Mouse (Mus musculus) cerebral cortex, adult 2 months (tissue): ENCODE results near the gene Ndufs2.

Experiments
- WGBS: fragments of 180-500 bp; shearing (Covaris S2); methylation state at CpG from one replicate; pipeline ENCODE4 v1.1.7; 2018; 5-methylcytosine and 5-hydroxymethylcytosine counted together

The Ndufs2 gene

DNA sequence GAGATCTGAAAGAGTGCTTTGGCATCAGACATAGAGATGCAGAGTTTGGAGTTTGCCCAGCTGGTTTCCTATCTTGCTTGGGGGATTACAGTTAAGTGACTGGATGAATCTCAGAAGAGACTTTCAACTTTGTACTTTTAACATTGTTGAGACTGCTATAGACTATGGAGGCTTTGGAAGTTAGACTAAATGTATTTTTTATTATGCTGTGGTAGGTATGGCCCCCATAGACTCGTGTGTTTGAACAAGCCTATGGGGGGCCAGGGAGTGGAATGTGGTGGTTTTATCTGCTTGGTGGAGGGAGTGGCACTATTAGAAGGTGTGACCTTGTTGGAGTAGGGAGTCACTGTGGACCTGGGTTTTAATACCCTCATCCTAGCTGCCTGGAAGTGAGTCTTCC is 51.7 kb downstream of the Ndufs2 start:
- WGBS: 73% methylated on average over 1 of the region's 1 CpGs

- under 1% methylated on average over 33 of the region's 33 CpGs for WGBS
Observed at GRCm38 (mm10) chr1:171195887-171196397, 55.2 kb downstream of the Ndufs2 start, which contains the start of gene Pcp4l1. Pcp4l1 (minus strand) TSS chr1:171196268.

GRCm38 (mm10) chr1:171195046-171195822 is 56.0 kb downstream of the Ndufs2 start:
- 25% methylated on average over 20 of the region's 20 CpGs for WGBS

- 63% methylated on average over 11 of the region's 11 CpGs for WGBS
Observed at GRCm38 (mm10) chr1:171193911-171194830, 57.0 kb downstream of the Ndufs2 start.

- WGBS: 9% methylated on average over 18 of the region's 18 CpGs
Observed at GRCm38 (mm10) chr1:171193093-171193840, 57.9 kb downstream of the Ndufs2 start.

DNA sequence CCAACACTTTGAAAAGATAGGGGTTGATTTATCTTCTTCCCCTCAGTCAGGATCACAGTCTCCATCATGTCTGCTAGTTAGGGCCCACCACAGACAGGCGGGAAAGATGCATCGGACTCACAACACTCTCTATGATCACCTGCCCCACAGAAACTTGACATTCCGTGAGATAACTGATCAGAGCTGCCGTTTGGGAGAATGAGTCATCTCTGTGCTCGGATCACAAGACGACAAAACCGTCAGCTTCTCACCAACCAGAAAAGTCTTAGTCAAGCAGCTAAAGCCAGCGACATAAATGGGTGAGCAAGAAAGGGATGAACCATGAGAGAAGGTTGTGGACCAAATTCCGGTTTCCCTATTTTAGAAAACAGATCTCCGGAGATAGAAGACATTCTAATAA is 58.9 kb downstream of the Ndufs2 start:
- WGBS: 61% methylated on average over 10 of the region's 10 CpGs

GRCm38 (mm10) chr1:171190832-171191231 is 60.4 kb downstream of the Ndufs2 start:
- 96% methylated on average over 9 of the region's 9 CpGs for WGBS

DNA sequence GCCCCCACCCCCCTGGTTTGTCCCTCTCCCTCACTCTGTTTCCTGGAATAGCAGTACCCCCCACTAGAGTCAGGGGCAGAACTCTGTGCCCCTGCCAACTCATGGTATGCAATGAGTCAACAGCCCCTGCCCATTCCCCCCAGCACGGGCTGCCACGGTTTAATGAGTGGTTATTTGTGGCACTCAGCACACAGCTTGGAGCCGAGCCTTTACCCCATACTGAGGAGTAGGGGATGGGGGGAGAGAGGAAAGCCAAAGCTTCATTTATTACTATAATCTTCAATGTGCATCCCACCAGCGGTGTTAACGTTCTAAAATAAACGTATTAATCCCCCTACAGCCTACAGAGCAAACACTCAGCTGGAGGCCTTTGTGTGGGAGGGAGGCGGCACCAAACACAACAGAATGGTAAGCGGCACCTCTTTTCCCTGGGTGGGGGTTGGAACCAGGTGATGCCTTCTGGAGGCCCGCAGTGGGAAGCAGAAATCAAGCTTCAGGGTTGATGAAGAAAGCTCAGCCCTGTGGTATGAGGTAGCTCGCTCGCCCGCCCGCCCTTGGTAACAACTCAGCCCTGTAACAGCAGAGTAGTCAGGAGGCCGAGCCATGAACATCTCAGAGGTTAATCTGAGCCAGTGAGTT is 61.6 kb downstream of the Ndufs2 start:
- WGBS: 61% methylated on average over 14 of the region's 14 CpGs

- 25% methylated on average over 8 of the region's 8 CpGs for WGBS
Observed at GRCm38 (mm10) chr1:171189046-171189445, 62.1 kb downstream of the Ndufs2 start.

- 42% methylated on average over 13 of the region's 13 CpGs for WGBS
Observed at GRCm38 (mm10) chr1:171187851-171188700, 63.1 kb downstream of the Ndufs2 start.

DNA sequence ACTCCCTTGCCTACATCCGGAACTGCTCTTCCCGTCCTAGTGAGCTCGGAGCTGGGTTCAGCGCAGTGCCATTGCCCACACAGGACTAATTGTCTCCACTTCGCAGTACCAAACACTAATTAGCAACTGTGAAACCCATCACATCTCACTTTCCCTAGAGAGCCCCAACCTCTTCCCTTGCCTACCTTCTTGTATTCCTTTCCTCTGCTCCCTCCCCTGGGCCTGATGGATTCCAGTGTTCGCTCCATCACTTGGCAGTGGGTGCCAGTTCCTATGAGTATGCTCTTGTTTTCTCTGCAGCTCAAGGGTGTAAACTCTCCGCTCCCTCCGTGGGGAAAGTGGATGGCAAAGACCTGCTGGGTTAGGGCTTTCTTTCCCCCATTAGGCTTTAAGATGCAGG is 65.5 kb downstream of the Ndufs2 start:
- WGBS: 55% methylated on average over 8 of the region's 8 CpGs
